Mouse (Mus musculus): ENCODE measurements around the gene Aox2.
A peak's percentile ranks its signal among the peaks of the same experiment; 100 is the strongest.

The Aox2 gene

GRCm38 (mm10) chr1:58408141-58408540 is 130.0 kb downstream of the Aox2 start:
- no peak for DNase-seq

DNA sequence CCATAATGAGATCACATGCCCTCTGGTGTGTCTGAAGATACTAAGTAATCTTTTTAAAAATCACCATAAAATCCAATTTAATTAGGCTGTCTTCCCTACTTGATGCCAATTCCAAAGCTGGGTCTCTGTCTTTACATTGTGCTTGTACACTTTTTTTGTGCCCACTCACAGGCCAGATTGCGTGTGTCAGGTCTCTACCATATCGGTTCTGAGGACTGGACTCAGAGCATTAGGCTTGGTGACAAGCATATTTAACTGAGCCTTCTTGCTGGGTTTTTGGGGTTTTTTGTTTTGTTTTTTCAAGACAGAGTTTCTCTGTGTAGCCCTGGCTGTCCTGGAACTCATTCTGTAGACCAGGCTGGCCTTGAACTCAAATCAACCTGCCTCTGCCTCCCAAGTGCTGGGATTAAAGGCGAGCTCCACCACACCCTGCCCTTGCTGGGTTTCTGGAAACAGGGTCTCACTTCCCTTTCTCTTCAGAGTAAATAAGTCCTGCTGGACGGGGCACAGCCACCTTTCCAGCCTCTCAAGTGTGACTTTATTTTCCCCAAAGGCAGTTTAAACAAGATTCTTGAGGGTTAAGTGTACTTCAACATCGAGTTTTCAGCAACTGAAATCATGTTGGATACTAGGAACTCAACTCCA is 131.5 kb downstream of the Aox2 start:
- DNase-seq: no peak

- DNase-seq: no peak
These were observed 132.1 kb downstream of the Aox2 start for GRCm38 (mm10) chr1:58410198-58410588.

GRCm38 (mm10) chr1:58410776-58411175 is 132.7 kb downstream of the Aox2 start:
- DNase-seq: no peak

DNA sequence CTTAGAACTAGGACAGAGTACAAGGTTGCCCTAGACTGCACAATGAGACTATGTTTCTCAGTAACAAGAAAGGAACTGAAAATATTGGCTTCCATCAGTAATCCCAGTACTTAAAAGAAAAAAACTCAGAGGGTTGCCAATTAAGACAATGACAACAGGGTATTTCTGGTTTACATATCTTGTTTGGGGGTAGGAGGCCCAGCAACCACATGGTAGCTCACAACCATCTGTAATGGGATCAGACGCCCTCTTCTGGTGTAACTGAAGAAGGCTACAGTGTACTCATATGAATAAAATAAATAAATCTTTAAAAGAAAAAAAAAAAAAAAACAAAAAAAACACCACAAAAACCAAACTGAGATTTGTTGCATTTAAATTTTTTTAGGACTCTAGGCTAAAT is 137.3 kb downstream of the Aox2 start:
- no peak for DNase-seq

GRCm38 (mm10) chr1:58416048-58416447 is 137.9 kb downstream of the Aox2 start:
- no peak for DNase-seq

- DNase-seq: no peak
These were observed 141.9 kb downstream of the Aox2 start for GRCm38 (mm10) chr1:58420032-58420431.

- DNase-seq: peak in 1 of 2 experiments; percentile 19
These were observed 142.8 kb downstream of the Aox2 start for GRCm38 (mm10) chr1:58420961-58421360.

GRCm38 (mm10) chr1:58422879-58423278 is 144.8 kb downstream of the Aox2 start:
- DNase-seq: peak; percentile 46 to 74

DNA sequence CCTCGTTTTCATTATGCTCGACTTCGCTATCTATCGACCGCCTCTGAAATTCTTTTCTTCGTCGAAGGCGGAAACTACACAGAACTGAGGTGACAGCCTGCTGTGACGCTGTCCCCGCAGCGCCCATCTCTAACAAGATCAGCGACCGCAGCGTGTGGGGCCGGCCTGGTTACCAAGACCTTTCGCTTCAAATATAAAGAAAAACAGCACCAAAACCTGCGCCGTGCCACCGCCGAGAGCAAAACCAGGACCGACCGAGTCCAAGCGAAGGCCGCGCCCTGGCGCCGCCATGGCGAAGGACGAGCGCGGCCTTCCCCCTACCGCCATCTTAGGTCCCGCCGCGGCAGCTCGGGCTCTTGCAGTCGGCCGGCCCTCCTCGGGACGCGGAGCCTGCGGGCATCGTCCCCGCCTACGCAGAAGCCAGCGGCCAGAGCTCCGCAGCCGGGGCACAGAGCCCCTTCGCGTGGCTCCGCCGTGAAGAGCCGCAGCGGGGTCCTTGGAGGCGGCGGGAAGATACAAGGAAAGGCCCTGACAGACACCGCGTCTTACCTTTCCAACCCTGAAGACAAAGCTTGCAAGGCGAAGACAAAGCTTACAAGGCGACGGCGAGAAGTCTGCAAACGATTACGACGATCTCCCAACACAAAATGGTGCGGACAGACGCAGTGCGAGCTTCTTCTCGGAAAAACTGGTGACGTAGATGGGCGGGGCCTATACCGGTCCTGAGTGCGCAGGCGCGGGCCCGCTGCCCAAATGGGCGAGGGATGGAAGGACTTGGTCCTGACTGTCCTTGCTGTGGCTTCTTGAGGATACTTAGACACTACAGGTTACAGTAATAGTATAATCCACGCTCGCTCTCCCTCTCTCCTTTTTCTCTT is 145.5 kb downstream of the Aox2 start, which contains the start of gene Clk1:
Gene Clk1 (minus strand): TSS at position 696 of the 878 bp plus-strand sequence.
- peak; percentile 97 to 99 for DNase-seq

- no peak for DNase-seq
These were observed 146.4 kb downstream of the Aox2 start for GRCm38 (mm10) chr1:58424551-58424950.

Measured in kidney, postnatal 36 days (tissue).